Mouse (Mus musculus) kidney, postnatal 0 days (tissue): ENCODE data around the gene Col5a3. TPM values are rescaled to one million over a fixed set of nuclear protein-coding genes. Genes with fewer than 3 reads are reported as not detected.
A peak's percentile ranks its signal among the peaks of the same experiment; 100 is the strongest.

ENCODE experiments used
- ATAC-seq: fragments of 200-750 bp; cut with Nextera tagmentation; replicated peaks from 2 replicates; pipeline ENCODE4 v1.8.0; 2017; ENCODE audit warnings: low read depth, moderate number of reproducible peaks, moderate TSS enrichment, moderate library complexity; ENCODE audit not compliant: low FRiP score
- DNase-seq: peaks from one replicate; pipeline ENCODE4 v3.0.0-alpha.2; 2016; ENCODE audit warnings: low spot score
- H3K27ac ChIP-seq: fragments of 300-500 bp; sonication (generic); 2 replicates; pipeline ENCODE4 v1.5.1; 2014; ENCODE audit warnings: mild to moderate bottlenecking
- H3K27me3 ChIP-seq: fragments of 300-500 bp; sonication (generic); 2 replicates; pipeline ENCODE4 v1.6.1; 2014; ENCODE audit warnings: low read length, mixed read lengths; ENCODE audit not compliant: insufficient read depth
- H3K36me3 ChIP-seq: fragments of 300-500 bp; sonication (generic); 2 replicates; pipeline ENCODE4 v1.6.1; 2014; ENCODE audit warnings: low read length, mixed read lengths; ENCODE audit not compliant: insufficient read depth
- H3K4me1 ChIP-seq: fragments of 300-500 bp; sonication (generic); replicated peaks from 2 replicates; pipeline ENCODE4 v1.6.1; 2014; ENCODE audit warnings: antibody characterized with exemption, low read length, mixed read lengths; ENCODE audit not compliant: insufficient read depth
- H3K4me2 ChIP-seq: fragments of 300-500 bp; sonication (generic); 2 replicates; pipeline ENCODE4 v1.6.1; 2014; ENCODE audit warnings: mild to moderate bottlenecking, low read length, moderate library complexity, mixed read lengths
- H3K4me3 ChIP-seq: fragments of 300-500 bp; sonication (generic); replicated peaks from 2 replicates; pipeline ENCODE4 v1.5.1; 2014; ENCODE audit warnings: low read depth, low read length
- H3K9ac ChIP-seq: fragments of 300-500 bp; sonication (generic); 2 replicates; pipeline ENCODE4 v1.6.1; 2014; ENCODE audit warnings: low read depth, low read length
- H3K9me3 ChIP-seq: fragments of 300-500 bp; sonication (generic); replicated peaks from 2 replicates; pipeline ENCODE4 v1.6.1; 2016; ENCODE audit warnings: low read length, inconsistent platforms, mixed read lengths
- CTCF ChIP-seq: IDR thresholded peaks from 2 replicates; pipeline ENCODE4 v1.5.1; 2016; ENCODE audit warnings: antibody characterized with exemption, low read depth, mild to moderate bottlenecking, moderate library complexity
- WGBS: fragments of 180-500 bp; shearing (Covaris S2); extraction: QIAGEN DNeasy Blood & Tissue Kit; methylation state at CpG from one replicate; pipeline ENCODE4 v1.1.7; 2014; 5-methylcytosine and 5-hydroxymethylcytosine counted together
- polyA plus RNA-seq: library from polyadenylated mRNA; unstranded; fragments of >200 nt; fragmentation: Nextera tagmentation; extraction: Ambion mirVana; gene quantifications from 2 replicates; pipeline ENCODE4 v1.2.1, GENCODE M21; 2015

Gene Col5a3
- polyA plus RNA-seq, 1 experiment from 2014 or later: 1.2 TPM

GRCm38 (mm10) chr9:20794108-20794806 is 20.6 kb downstream of the Col5a3 start:
- DNase-seq: peak; percentile 75
- no peaks in the 10 kb centered on the region for H3K27me3 ChIP-seq

GRCm38 (mm10) chr9:20790345-20790744 is 24.5 kb downstream of the Col5a3 start:
- Histone ChIP-seq H3K4me2 (no peak overlapping the region), H3K9me3 (no peaks in the 10 kb centered on the region), H3K27ac (no peak overlapping the region), H3K27me3 (no peaks in the 10 kb centered on the region), H3K4me3 (no peak overlapping the region), H3K9ac (no peak overlapping the region), H3K4me1 (0 out of 2 replicates have a peak, but pooled peaks cover 9% of the 10 kb centered on the region), H3K36me3 (no peaks in the 10 kb centered on the region)
- WGBS: 63% methylated on average over 3 of the region's 3 CpGs
- no peak for DNase-seq
- peak; percentile 68 for ATAC-seq
- TF ChIP-seq CTCF: no peak

More at GRCm38 (mm10) chr9:20794108-20794806, 20.6 kb downstream of the Col5a3 start:
- Histone ChIP-seq H3K9ac (no peak overlapping the region), H3K4me1 (0 out of 2 replicates have a peak, but pooled peaks cover 7% of the 10 kb centered on the region), H3K36me3 (no peaks in the 10 kb centered on the region), H3K4me3 (no peak overlapping the region), H3K4me2 (no peak overlapping the region), H3K9me3 (no peaks in the 10 kb centered on the region), H3K27ac (peak overlapping the region; percentile 66)
- ATAC-seq: peak; percentile 38; the same call in 1 of the 2 replicates
- WGBS: 26% methylated on average over 7 of the region's 7 CpGs
- no peak for TF ChIP-seq CTCF

- Histone ChIP-seq H3K4me1 (0 out of 2 replicates have a peak, but pooled peaks cover 9% of the 10 kb centered on the region), H3K9ac (no peak overlapping the region), H3K36me3 (no peaks in the 10 kb centered on the region), H3K4me2 (no peak overlapping the region), H3K4me3 (no peak overlapping the region), H3K9me3 (no peaks in the 10 kb centered on the region), H3K27me3 (no peaks in the 10 kb centered on the region), H3K27ac (0 out of 2 replicates have a peak overlapping the region, but pooled peaks have one; percentile 25)
- DNase-seq (no peak), ATAC-seq (no peak)
- 75% methylated on average over 3 of the region's 4 CpGs for WGBS
- TF ChIP-seq CTCF: no peak
Measured at GRCm38 (mm10) chr9:20789651-20790050, 25.2 kb downstream of the Col5a3 start.

GRCm38 (mm10) chr9:20787992-20788391 is 26.9 kb downstream of the Col5a3 start:
- H3K27ac ChIP-seq: no peak overlapping the region
- no peak for DNase-seq
- H3K9me3 ChIP-seq: no peaks in the 10 kb centered on the region
- H3K4me2 ChIP-seq: no peak overlapping the region
- H3K4me3 ChIP-seq: no peak overlapping the region
- no peak for TF ChIP-seq CTCF
- no peak overlapping the region for H3K9ac ChIP-seq
- H3K36me3 ChIP-seq: no peaks in the 10 kb centered on the region
- H3K27me3 ChIP-seq: no peaks in the 10 kb centered on the region
- ATAC-seq: no peak
- 71% methylated on average over 8 of the region's 8 CpGs for WGBS
- H3K4me1 ChIP-seq: 0 out of 2 replicates have a peak, but pooled peaks cover 3% of the 10 kb centered on the region

- DNase-seq: peak; percentile 53
- no peak overlapping the region for H3K9ac ChIP-seq
- 0 out of 2 replicates have a peak, but pooled peaks cover 3% of the 10 kb centered on the region for H3K4me1 ChIP-seq
- 33% methylated on average over 6 of the region's 6 CpGs for WGBS
- H3K4me3 ChIP-seq: no peak overlapping the region
- H3K36me3 ChIP-seq: no peaks in the 10 kb centered on the region
- H3K27me3 ChIP-seq: no peaks in the 10 kb centered on the region
- H3K4me2 ChIP-seq: no peak overlapping the region
- H3K9me3 ChIP-seq: no peaks in the 10 kb centered on the region; the same call in 1 of the 2 replicates
- no peak overlapping the region for H3K27ac ChIP-seq
- ATAC-seq: peak; percentile 40; the same call in 1 of the 2 replicates
- TF ChIP-seq CTCF: no peak
Measured at GRCm38 (mm10) chr9:20785055-20785454, 29.8 kb downstream of the Col5a3 start.

DNA sequence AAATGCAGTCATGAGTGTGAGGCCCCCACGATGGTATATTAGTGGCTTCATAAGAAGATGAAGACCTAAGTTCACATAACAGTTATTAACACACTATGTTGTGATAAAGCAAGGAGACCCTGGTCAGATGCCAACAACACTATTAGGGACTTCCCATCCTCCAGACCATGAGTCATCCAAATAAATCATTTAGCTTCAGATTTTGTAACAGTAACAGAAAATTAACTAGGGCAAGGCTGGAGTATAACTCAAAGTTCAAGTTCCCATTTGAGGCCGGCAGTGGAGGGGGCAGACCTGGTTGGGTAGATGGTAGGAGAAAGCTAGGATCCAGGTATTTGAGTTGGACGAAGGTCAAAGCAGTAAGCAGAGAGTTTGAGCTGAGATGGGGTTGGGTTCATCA is 33.6 kb downstream of the Col5a3 start:
- no peak overlapping the region for H3K4me3 ChIP-seq
- no peaks in the 10 kb centered on the region for H3K4me1 ChIP-seq
- no peak overlapping the region for H3K4me2 ChIP-seq
- no peak for DNase-seq
- no peak for ATAC-seq
- H3K9ac ChIP-seq: no peak overlapping the region
- H3K36me3 ChIP-seq: no peaks in the 10 kb centered on the region
- H3K27me3 ChIP-seq: no peaks in the 10 kb centered on the region
- 83% methylated on average over 3 of the region's 3 CpGs for WGBS
- TF ChIP-seq CTCF: no peak
- no peak overlapping the region for H3K27ac ChIP-seq
- H3K9me3 ChIP-seq: no peaks in the 10 kb centered on the region; the same call in 1 of the 2 replicates
